Mouse (Mus musculus) layer of hippocampus, postnatal 10 days (tissue): ENCODE results near the gene Srpk1. TPM values are rescaled to one million over a fixed set of nuclear protein-coding genes. Genes with fewer than 3 reads are reported as not detected.

Experiments
- DNase-seq, 2 experiments: peaks; one replicate each; pipeline ENCODE4 v3.0.0; 2021; ENCODE audit warnings: low spot score in 2 of 2
- long read RNA-seq: library from polyadenylated mRNA; stranded (forward); transcript quantifications from one replicate; pipeline ENCODE4 v2.0.0, GENCODE M21; 2023
- total RNA-seq, 2 experiments: library from RNA; stranded (reverse); gene quantifications; 2 replicates each; pipeline ENCODE4 v1.2.3; 2021

The Srpk1 gene
- 100 to 1,000 TPM; 103 to 105 TPM for total RNA-seq
- long read RNA-seq, full-length matches to known transcripts, result 37 of 55 reads
- long read RNA-seq, partial matches to known transcripts, result 2 of 55 reads
- long read RNA-seq, other reads (novel, unspliced or antisense), result 16 of 55 reads

- DNase-seq, result peak; percentile 87 to 93
Measured at GRCm38 (mm10) chr17:28622300-28622759, at the start of gene Srpk1. Gene Srpk1, minus strand, starts transcription at chr17:28622709.

- DNase-seq, result no peak
Measured at GRCm38 (mm10) chr17:28659564-28659963, 37.1 kb upstream of the Srpk1 start.

GRCm38 (mm10) chr17:28657936-28658335 lies 35.4 kb upstream of the Srpk1 start:
- DNase-seq, result no peak

- no peak for DNase-seq
Measured at GRCm38 (mm10) chr17:28650268-28650667, 27.8 kb upstream of the Srpk1 start.

- DNase-seq, result peak; percentile 38 to 57
Measured at GRCm38 (mm10) chr17:28648607-28649370, 26.3 kb upstream of the Srpk1 start.

GRCm38 (mm10) chr17:28646221-28646620 lies 23.7 kb upstream of the Srpk1 start:
- DNase-seq, result no peak

GRCm38 (mm10) chr17:28644112-28644511 lies 21.6 kb upstream of the Srpk1 start:
- no peak for DNase-seq

GRCm38 (mm10) chr17:28643697-28644096 lies 21.2 kb upstream of the Srpk1 start:
- DNase-seq, result no peak

- DNase-seq, result no peak
Measured at GRCm38 (mm10) chr17:28640113-28640512, 17.6 kb upstream of the Srpk1 start.

GRCm38 (mm10) chr17:28637711-28638690 lies 15.5 kb upstream of the Srpk1 start:
- peak; percentile 36 to 51 for DNase-seq

GRCm38 (mm10) chr17:28635842-28636241 lies 13.3 kb upstream of the Srpk1 start:
- no peak for DNase-seq

GRCm38 (mm10) chr17:28629125-28629524 lies 6.6 kb upstream of the Srpk1 start:
- DNase-seq, result no peak

- DNase-seq, result no peak
Measured at GRCm38 (mm10) chr17:28628248-28629124, 6.0 kb upstream of the Srpk1 start.

GRCm38 (mm10) chr17:28626937-28627336 lies 4.4 kb upstream of the Srpk1 start:
- no peak for DNase-seq

GRCm38 (mm10) chr17:28625327-28625726 lies 2.8 kb upstream of the Srpk1 start:
- DNase-seq, result no peak

- DNase-seq, result no peak
Measured at GRCm38 (mm10) chr17:28624841-28625240, 2.3 kb upstream of the Srpk1 start.

- peak; percentile 60 to 72 for DNase-seq
Measured at GRCm38 (mm10) chr17:28621381-28622299, 869 bp downstream of the Srpk1 start.

- no peak for DNase-seq
Measured at GRCm38 (mm10) chr17:28618775-28619174, 3.7 kb downstream of the Srpk1 start.

- no peak for DNase-seq
Measured at GRCm38 (mm10) chr17:28618124-28618523, 4.4 kb downstream of the Srpk1 start.

GRCm38 (mm10) chr17:28617636-28618035 lies 4.9 kb downstream of the Srpk1 start:
- no peak for DNase-seq
